Mouse (Mus musculus) skeletal muscle tissue, adult 2 months (tissue): ENCODE results near the gene Nav3.
A peak's percentile ranks its signal among the peaks of the same experiment; 100 is the strongest.

Experiments used
- DNase-seq: peaks from one replicate; pipeline ENCODE4 v3.0.0-alpha.2; 2012; ENCODE audit warnings: low read depth, low spot score

Gene Nav3

GRCm38 (mm10) chr10:109920607-109921187 lies 535.3 kb downstream of the Nav3 start:
- DNase-seq, result peak; percentile 74

DNA sequence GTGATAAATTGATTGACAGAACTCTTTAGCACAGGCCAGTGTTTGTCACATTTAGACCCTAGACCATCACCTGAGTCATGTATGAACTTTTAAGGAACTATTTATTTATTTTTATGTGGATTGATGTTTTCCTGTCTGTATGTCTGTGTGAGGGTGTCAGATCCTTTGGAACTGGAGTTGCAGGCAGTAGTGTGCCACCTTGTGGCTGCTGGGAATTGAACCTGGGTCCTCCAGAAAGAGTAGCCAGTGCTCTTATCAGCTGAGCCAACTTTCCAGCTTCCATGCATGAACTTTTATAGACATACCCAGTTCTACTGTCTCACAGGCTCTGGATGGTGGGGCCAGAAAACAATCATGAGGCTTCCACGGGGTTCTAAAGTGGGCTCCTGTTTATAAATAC lies 536.5 kb downstream of the Nav3 start:
- no peak for DNase-seq

DNA sequence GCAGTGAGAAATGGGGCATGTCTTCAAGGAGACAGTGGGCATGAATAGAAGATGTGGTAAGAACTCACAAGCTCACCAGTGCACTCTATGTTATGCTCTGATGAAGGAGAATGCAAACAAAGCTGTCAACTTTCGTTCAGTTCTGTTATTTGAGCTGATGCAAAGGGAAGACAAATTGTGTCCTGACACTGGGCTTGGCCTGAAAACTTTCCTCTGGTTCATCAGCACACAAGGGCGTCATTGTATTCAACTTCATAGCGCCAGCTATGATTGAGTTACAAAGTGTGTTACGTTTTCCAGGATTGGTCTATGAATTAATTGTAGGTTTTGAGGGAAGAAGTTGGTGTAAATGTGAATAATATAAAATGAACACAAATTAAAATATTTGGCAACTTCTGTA lies 548.8 kb downstream of the Nav3 start:
- DNase-seq, result no peak

DNA sequence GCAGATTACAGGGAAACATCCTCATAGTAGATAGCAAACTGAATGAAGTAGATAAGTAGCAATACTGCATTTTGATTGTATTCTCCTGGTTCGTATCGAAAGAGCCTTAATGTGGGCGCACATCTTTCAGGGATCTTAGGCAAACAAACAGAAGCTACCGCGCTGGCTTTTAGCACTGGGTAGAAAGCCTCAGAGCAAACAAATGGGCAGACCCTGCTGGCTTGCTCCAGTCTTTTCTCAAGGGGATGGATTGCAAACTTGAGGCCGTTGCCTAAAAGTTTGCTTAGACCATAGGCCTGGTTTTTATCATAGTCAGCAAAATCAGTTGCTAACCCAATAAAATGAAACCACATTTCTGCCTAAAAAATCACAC lies 549.6 kb downstream of the Nav3 start:
- DNase-seq, result no peak

GRCm38 (mm10) chr10:109905649-109906412 lies 550.2 kb downstream of the Nav3 start:
- DNase-seq, result no peak

GRCm38 (mm10) chr10:109904841-109905240 lies 551.2 kb downstream of the Nav3 start:
- DNase-seq, result no peak

DNA sequence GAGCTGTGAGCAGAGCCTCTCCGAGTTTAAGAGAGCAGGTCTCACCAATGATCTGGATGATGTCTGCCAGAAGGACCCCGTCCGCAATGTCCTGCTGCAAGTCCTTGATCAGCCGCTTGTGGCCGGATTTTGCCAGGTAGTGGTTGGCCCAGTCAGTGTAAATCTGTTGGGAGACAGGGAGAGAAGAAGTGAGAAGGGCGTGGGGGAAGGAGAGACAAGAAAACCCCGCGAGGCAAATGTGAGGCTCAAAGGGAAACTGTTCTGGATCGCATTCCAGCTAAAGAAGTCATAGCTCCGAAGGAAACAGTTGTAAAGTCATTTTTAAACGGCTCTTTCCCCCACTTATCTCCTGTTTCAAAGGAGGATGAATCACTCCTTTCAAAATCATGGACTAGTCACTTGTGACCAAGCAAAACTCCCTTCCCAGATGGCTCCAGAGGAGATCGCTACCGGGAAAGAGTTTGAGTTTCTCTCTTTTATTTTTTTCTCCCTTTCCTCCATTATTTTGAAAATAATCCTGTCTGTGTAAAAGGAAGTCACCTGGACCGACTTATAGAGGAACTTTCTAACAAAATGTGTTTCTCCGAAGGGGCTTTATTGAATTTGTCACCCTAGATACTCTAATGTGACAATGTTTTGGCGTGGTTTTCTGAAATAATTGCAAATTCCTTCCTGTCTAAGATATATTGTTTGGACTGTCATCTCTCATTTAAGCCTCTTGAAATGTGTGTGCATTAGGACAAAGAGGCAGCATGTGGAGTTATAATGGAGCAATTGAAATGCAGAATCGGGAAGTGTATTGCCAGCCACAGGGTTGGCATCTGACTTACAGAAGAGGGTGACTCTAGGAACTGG lies 552.1 kb downstream of the Nav3 start:
- DNase-seq, result no peak

DNA sequence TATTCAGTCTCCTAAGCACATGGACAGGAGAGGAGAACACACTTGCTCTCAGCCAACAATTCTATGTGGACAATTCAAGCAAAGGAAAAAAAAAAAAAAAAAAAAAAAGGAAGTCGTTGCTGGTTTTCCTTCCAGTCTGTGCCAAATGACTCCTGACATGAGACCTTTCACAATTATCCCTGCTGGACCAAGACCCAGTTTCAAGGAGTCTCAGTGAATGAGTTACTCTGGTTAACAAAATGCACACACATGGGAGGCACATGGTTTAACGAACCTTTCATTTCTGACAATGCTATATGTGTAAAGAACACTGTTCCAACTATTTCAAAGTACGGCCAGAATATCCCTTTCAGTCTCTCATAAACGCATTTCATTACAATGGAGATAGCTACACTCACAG lies 552.8 kb downstream of the Nav3 start:
- no peak for DNase-seq

- DNase-seq, result no peak
Measured at GRCm38 (mm10) chr10:109889171-109889475, 566.9 kb downstream of the Nav3 start.

- no peak for DNase-seq
Measured at GRCm38 (mm10) chr10:109888355-109889170, 567.4 kb downstream of the Nav3 start.

- DNase-seq, result no peak
Measured at GRCm38 (mm10) chr10:109887160-109887559, 568.8 kb downstream of the Nav3 start.

DNA sequence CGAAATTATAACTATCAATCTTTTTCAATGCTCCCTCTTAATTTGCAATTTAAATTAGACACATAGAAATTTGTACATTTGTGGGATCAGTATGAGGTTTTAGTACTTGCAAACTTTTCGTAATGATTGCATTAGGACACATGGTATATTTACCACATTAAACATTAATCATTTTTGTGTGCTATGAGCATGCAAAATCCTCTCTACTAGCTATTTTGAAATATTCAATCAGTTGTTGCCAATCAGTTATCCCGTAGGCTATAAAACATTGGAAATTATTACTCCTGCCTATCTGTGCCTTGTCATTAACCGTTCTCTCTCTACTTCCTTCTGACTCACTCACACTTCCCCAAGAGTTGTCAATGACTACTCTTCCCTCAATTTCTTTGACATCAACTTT lies 579.9 kb downstream of the Nav3 start:
- no peak for DNase-seq

DNA sequence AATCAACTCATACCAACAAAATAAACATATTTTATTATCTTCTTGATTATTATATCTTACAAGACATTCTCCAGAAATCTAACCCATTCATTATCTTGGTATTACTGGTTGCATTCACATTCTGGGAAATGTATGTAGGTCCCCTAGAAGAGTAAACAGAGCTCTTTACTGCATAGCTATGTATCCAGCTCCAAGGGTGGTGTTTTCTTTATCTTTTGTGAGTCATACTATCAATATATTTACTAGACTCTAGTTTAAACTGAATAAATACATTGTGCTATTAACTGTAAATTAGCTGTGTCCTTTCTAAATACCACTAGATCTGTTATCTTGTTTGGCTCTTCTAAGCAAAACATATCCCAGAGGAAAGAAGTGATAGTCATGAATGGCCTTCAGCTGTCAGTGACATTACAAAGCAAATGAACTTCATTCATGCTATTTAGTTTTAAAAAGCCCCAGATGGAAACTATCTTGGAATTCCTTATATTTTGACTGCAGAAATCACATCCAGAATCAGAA lies 580.6 kb downstream of the Nav3 start:
- DNase-seq, result no peak

DNA sequence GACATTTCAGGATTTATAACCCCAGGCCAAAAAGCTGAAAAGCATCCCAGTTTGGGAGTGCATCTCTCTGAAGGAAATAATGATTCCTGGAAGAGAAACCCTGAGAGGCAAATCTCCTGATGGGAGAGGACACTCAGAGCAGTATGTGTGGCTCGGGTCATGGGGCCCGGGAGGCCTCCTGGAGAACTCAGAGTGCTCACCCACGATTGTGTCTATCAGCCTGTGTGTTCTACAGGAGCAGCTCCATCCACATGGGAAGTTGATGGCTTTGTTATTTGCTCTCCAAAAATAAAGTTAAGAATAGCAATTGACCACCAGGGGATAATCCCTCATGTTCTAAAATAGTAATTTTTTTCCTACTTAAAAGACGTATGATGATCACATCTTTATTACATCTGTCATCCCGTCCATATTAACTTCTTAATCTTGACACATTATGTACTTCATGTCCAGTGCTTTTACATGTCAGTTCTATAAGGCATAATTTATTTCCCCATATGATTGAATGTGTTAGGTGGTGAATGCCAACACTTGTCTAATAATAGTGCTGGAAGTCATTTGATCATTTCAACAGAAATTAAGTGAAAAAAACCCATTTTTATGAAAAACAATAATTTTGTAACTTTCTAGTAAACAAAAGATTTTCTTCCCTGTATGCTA lies 581.2 kb downstream of the Nav3 start:
- no peak for DNase-seq

GRCm38 (mm10) chr10:109866063-109866462 lies 589.9 kb downstream of the Nav3 start:
- DNase-seq, result no peak

- no peak for DNase-seq
Measured at GRCm38 (mm10) chr10:109865391-109865790, 590.6 kb downstream of the Nav3 start.

- DNase-seq, result no peak
Measured at GRCm38 (mm10) chr10:109864708-109865107, 591.3 kb downstream of the Nav3 start.

DNA sequence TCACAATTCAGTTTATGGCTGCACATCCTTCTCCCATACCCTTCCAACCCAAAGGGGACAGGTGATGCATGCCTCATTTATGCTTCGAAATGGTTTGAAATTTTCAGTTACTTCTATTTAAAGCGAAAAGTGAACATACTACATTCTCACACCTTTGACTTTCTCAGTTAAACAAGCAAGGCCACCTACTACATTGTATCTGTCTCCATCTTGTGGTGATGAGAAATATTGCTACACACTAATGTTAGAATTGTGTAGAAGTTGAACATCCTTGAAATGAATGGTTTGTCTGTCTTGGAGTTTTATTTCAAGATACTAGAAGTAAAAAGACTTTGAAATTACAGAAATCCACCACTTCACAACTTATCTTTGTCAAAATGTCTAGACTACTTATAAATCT lies 594.7 kb downstream of the Nav3 start:
- no peak for DNase-seq

DNA sequence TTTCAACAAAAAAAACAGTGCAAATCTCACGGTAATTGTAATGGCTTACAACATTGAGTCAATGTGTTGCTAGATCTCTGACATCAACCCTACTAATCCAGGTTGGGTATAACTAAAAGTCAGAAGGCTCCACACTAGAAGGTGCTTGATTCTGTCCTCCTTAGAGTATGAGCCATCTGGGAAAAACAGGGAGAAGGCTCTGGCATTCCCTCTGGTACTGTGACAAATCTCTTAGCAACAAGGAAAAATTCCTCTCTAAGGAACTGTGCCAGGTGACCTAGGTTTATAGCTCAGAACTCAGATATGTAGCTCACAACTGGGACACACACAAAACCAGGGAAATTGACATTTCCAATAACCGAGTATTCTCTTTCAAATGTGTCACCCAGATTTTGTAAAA lies 597.4 kb downstream of the Nav3 start:
- no peak for DNase-seq

DNA sequence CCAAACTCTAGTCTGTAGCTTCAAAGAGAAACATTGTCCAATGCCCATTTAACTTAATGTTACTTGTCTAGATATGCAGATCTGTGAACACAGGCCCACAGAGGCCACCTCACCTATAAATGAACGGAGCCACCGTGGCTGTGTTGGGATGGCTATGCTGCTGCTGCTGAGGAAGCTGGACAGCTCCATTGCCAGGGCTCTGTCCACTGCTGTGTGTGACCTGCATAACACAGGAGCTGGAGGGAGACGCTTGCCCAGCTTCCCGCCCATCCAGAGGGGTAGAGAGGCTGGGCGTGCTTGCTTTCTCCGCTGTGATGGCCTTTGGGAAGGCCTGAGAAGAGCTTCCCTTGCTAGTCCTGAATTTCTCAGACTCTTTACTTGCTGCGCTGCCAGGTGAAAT lies 603.6 kb downstream of the Nav3 start:
- DNase-seq, result no peak

GRCm38 (mm10) chr10:109847631-109848030 lies 608.4 kb downstream of the Nav3 start:
- DNase-seq, result no peak
